Mouse (Mus musculus) olfactory bulb, adult 2 months (tissue): Measurements from ENCODE around the gene Rmdn2. TPM values are rescaled to one million over a fixed set of nuclear protein-coding genes. Genes with fewer than 3 reads are reported as not detected.

ENCODE experiments used
- H3K27ac ChIP-seq: fragments of 200-500 bp; 2 replicates; pipeline ENCODE4 v1.5.1; 2012; ENCODE audit warnings: low read depth, low read length; ENCODE audit not compliant: insufficient read depth
- H3K4me1 ChIP-seq: fragments of 200-500 bp; 2 replicates; pipeline ENCODE4 v1.6.1; 2012; ENCODE audit warnings: low read length; ENCODE audit not compliant: control insufficient read depth, insufficient read depth
- H3K4me3 ChIP-seq: fragments of 200-500 bp; 2 replicates; pipeline ENCODE4 v1.5.1; 2012; ENCODE audit warnings: mild to moderate bottlenecking, low read depth, low read length, moderate library complexity; ENCODE audit not compliant: insufficient read depth
- CTCF ChIP-seq: fragments of 200-500 bp; IDR thresholded peaks from 2 replicates; pipeline ENCODE4 v1.5.1; 2012; ENCODE audit warnings: low read depth, mild to moderate bottlenecking, low read length, moderate library complexity; ENCODE audit not compliant: insufficient read depth
- POLR2A ChIP-seq: fragments of 200-500 bp; IDR thresholded peaks from 2 replicates; pipeline ENCODE4 v1.6.1; 2012; ENCODE audit warnings: mild to moderate bottlenecking, low read depth, low read length, moderate library complexity; ENCODE audit not compliant: insufficient read depth
- WGBS: fragments of 180-500 bp; shearing (Covaris S2); methylation state at CpG from one replicate; pipeline ENCODE4 v1.1.7; 2018; 5-methylcytosine and 5-hydroxymethylcytosine counted together
- polyA plus RNA-seq: library from polyadenylated mRNA; stranded (reverse); fragments of >200 nt; gene quantifications from 2 replicates; pipeline ENCODE4 v1.2.4, GENCODE M21; 2012; ENCODE audit warnings: low replicate concordance; ENCODE audit not compliant: missing spikeins, insufficient read depth, insufficient read length

The Rmdn2 gene
- polyA plus RNA-seq, 1 experiment, result not detected

DNA sequence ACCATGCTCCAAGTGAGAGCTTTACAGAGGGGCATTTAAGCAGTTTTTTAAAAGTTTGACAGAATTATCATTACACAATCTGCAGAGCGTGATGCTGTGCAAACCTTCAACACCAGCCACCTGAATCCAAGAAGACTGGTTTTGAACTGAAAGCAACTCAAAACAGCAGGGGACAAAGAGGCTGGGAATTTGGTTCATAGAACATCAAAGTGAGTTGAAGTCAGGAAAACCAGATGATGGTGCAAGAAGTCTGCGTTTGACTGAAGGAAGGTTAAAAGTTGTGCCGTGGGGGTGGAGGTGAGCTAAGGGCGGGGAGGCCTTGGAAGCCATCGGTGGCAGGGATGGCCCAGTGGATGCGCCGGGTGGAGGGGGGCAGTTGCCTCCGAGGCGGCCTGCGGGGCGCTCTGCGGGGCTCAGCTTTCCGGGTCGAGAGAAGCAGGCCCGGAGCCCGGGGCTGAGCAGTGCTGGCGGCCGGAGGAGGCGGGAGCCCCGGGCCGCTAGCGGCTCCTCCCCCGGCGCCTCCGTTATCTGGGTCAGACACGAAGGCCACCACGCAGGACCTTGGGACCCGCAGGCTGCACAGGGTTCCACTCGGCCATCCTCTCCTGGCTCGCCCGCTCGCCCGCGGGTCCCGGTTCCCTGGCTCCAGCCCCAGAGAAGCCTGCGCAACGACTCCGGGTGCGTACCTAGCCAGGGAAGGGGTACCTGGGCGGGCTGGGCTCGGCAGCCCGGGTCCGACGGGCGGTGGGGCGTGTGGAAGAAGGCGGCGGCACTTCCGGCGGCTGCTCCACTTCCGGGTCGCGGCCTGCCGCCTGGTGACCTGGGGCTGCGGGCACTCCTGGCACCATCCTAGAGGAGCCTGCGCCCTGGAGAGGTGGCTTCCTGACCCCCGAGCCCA, 3.3 kb downstream of the Rmdn2 start:
- peak overlapping the region; percentile 73 for H3K27ac ChIP-seq
- WGBS, result 2% methylated on average over 55 of the region's 57 CpGs
- peak overlapping the region; percentile 97 for H3K4me3 ChIP-seq
- TF ChIP-seq CTCF, result no peak
- peak; percentile 83 for TF ChIP-seq POLR2A
- 0 out of 2 replicates have a peak, but pooled peaks cover 2% of the 10 kb centered on the region for H3K4me1 ChIP-seq

GRCm38 (mm10) chr17:79615897-79616296, 4.2 kb downstream of the Rmdn2 start:
- Histone ChIP-seq H3K4me3 (0 out of 2 replicates have a peak overlapping the region, but pooled peaks have one; percentile 3), H3K4me1 (0 out of 2 replicates have a peak, but pooled peaks cover 2% of the 10 kb centered on the region), H3K27ac (no peak overlapping the region)
- TF ChIP-seq CTCF, result no peak
- 85% methylated on average over 9 of the region's 9 CpGs for WGBS

DNA sequence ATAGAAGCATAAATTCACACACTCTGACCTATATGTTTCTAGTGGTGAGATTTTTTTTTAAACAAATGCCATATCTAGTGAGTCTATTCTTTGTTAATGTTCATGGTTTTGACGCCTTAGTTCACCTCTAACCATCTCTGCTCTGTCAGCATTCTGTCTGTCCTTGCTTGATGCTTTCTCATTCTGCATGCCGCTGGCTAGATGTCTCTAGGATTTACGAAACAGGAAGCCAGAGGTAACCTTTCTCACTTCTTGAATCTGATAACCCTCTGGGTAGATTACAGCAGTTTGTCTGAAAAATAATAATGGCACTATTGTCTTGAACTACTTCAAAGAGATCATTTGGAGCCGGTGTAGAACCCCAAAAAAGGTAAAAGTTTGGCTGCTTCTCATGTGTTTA, 5.0 kb downstream of the Rmdn2 start:
- Histone ChIP-seq H3K4me1 (0 out of 2 replicates have a peak, but pooled peaks cover 2% of the 10 kb centered on the region), H3K4me3 (no peak overlapping the region), H3K27ac (no peak overlapping the region)
- 87% methylated on average over 4 of the region's 4 CpGs for WGBS
- TF ChIP-seq POLR2A (no peak), CTCF (no peak)

DNA sequence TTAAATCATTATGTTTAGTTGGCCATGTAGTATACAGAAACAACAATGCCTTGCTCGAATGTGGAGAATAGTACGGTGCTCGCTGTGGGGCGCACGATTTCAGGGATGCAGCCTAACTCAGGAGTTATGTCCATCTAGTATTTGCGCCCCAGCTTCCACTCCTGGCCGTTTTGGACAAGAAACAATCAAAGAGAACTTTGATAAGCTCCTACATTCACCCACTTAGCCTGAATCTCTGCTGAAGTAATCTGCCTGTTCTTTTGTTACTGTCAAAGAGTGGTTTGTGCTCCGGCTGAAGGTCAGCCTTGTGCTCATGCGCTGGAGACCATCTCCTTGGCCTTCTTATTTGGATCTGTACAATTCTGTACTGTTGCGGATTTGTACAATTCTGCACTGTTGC, 6.8 kb downstream of the Rmdn2 start:
- Histone ChIP-seq H3K27ac (no peak overlapping the region), H3K4me3 (no peak overlapping the region), H3K4me1 (0 out of 2 replicates have a peak, but pooled peaks cover 2% of the 10 kb centered on the region)
- 87% methylated on average over 10 of the region's 10 CpGs for WGBS
- TF ChIP-seq CTCF, result no peak
- no peak for TF ChIP-seq POLR2A

GRCm38 (mm10) chr17:79618984-79619383, 7.3 kb downstream of the Rmdn2 start:
- no peak overlapping the region for H3K4me3 ChIP-seq
- 84% methylated on average over 5 of the region's 5 CpGs for WGBS
- 0 out of 2 replicates have a peak, but pooled peaks cover 2% of the 10 kb centered on the region for H3K4me1 ChIP-seq
- no peak overlapping the region for H3K27ac ChIP-seq
- TF ChIP-seq CTCF (no peak), POLR2A (no peak)

- H3K27ac ChIP-seq, result no peak overlapping the region
- TF ChIP-seq CTCF, result no peak
- no peak for TF ChIP-seq POLR2A
These were observed 10.4 kb downstream of the Rmdn2 start for GRCm38 (mm10) chr17:79622050-79622449.

DNA sequence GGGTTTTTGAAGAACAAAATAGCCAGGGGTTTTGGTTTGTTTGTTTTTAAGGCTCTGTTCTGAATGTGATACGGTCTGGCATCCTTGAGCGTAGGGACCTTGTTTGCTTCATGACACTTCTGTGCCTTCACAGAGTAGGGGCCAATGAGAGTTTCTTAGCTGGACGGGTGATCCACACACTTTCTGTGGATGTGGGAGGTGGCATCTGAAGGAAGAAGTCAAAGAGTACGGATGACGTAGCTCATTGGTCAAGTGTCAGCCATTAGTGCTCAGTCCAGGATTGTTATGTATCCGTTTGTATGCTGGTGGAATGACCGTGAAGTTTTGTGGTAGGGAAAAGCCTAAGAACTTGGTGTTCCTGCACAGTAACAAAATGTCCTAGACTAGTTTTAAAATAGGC, 10.9 kb downstream of the Rmdn2 start:
- no peak overlapping the region for H3K4me3 ChIP-seq
- 94% methylated on average over 7 of the region's 7 CpGs for WGBS
- H3K27ac ChIP-seq, result no peak overlapping the region
- no peak for TF ChIP-seq POLR2A
- no peak for TF ChIP-seq CTCF
- H3K4me1 ChIP-seq, result no peaks in the 10 kb centered on the region

More at GRCm38 (mm10) chr17:79622050-79622449, 10.4 kb downstream of the Rmdn2 start:
- 98% methylated on average over 6 of the region's 6 CpGs for WGBS
- H3K4me3 ChIP-seq, result no peak overlapping the region
- H3K4me1 ChIP-seq, result no peaks in the 10 kb centered on the region

- 88% methylated on average over 3 of the region's 3 CpGs for WGBS
- H3K4me3 ChIP-seq, result no peak overlapping the region
These were observed 12.2 kb downstream of the Rmdn2 start for GRCm38 (mm10) chr17:79623841-79624240.

DNA sequence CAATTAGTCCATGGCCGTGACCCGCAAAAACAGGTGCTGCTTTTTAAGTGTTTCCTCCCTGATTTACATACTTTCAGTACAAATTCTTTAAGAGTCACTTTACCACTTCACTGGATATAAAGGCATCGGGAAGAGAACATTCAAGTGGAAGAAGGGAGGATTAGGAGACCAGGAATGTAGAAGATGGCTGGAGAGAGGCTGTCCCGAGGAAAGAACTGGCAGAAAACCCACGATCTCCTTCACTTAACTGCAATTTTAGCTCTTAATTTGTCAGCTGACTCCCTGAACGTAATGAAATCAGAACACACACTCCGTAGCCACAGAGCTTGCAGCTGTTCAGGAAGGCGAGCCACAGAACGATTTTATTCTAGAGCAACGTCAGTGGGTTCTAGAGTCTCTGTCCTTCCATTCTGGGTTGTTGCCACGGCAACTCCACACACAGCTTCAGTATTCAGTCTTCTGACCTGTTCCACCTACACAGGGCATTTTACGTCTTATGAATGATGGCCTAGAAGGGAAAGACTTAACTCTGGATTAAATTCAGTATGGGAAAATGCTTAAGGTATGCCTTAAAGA, 14.7 kb downstream of the Rmdn2 start:
- Histone ChIP-seq H3K4me3 (no peak overlapping the region), H3K4me1 (no peaks in the 10 kb centered on the region), H3K27ac (no peak overlapping the region)
- TF ChIP-seq CTCF (no peak), POLR2A (no peak)
- WGBS, result 37% methylated on average over 12 of the region's 12 CpGs

More at GRCm38 (mm10) chr17:79623841-79624240, 12.2 kb downstream of the Rmdn2 start:
- TF ChIP-seq POLR2A (no peak), CTCF (no peak)
- Histone ChIP-seq H3K27ac (no peak overlapping the region), H3K4me1 (no peaks in the 10 kb centered on the region)
